Mouse (Mus musculus): ENCODE measurements around the gene Iqschfp. TPM values are rescaled to one million over a fixed set of nuclear protein-coding genes. Genes with fewer than 3 reads are reported as not detected.

The Iqschfp gene
- total RNA-seq, 2 experiments from 2014 or later = 11.6 to 12.9 TPM

- peak in 1 of 2 experiments; percentile 19 for DNase-seq (ENCODE audit: extremely low spot score in 1 of 2, low spot score in 1 of 2)
Measured at GRCm38 (mm10) chr3:68403783-68404217, 511.8 kb downstream of the Iqschfp start.

- DNase-seq (ENCODE audit: extremely low spot score in 1 of 2, low spot score in 1 of 2) = no peak
Measured at GRCm38 (mm10) chr3:68405724-68406123, 513.7 kb downstream of the Iqschfp start.

GRCm38 (mm10) chr3:68412262-68412661 lies 520.2 kb downstream of the Iqschfp start:
- DNase-seq (ENCODE audit: extremely low spot score in 1 of 2, low spot score in 1 of 2) = no peak

- no peak for DNase-seq (ENCODE audit: extremely low spot score in 1 of 2, low spot score in 1 of 2)
Measured at GRCm38 (mm10) chr3:68419792-68420191, 527.8 kb downstream of the Iqschfp start.

GRCm38 (mm10) chr3:68420927-68421326 lies 528.9 kb downstream of the Iqschfp start:
- no peak for DNase-seq (ENCODE audit: extremely low spot score in 1 of 2, low spot score in 1 of 2)

- DNase-seq (ENCODE audit: extremely low spot score in 1 of 2, low spot score in 1 of 2) = no peak
Measured at GRCm38 (mm10) chr3:68421849-68422248, 529.8 kb downstream of the Iqschfp start.

- no peak for DNase-seq (ENCODE audit: extremely low spot score in 1 of 2, low spot score in 1 of 2)
Measured at GRCm38 (mm10) chr3:68428081-68428480, 536.0 kb downstream of the Iqschfp start.

- no peak for DNase-seq (ENCODE audit: extremely low spot score in 1 of 2, low spot score in 1 of 2)
Measured at GRCm38 (mm10) chr3:68434435-68434834, 542.4 kb downstream of the Iqschfp start.

GRCm38 (mm10) chr3:68434897-68435296 lies 542.9 kb downstream of the Iqschfp start:
- no peak for DNase-seq (ENCODE audit: extremely low spot score in 1 of 2, low spot score in 1 of 2)

GRCm38 (mm10) chr3:68448480-68448879 lies 556.4 kb downstream of the Iqschfp start:
- no peak for DNase-seq (ENCODE audit: extremely low spot score in 1 of 2, low spot score in 1 of 2)

- no peak for DNase-seq (ENCODE audit: extremely low spot score in 1 of 2, low spot score in 1 of 2)
Measured at GRCm38 (mm10) chr3:68451634-68452033, 559.6 kb downstream of the Iqschfp start.

- DNase-seq (ENCODE audit: extremely low spot score in 1 of 2, low spot score in 1 of 2) = no peak
Measured at GRCm38 (mm10) chr3:68453266-68453665, 561.2 kb downstream of the Iqschfp start.

GRCm38 (mm10) chr3:68453719-68454455 lies 561.9 kb downstream of the Iqschfp start:
- no peak for DNase-seq (ENCODE audit: extremely low spot score in 1 of 2, low spot score in 1 of 2)

- DNase-seq (ENCODE audit: extremely low spot score in 1 of 2, low spot score in 1 of 2) = no peak
Measured at GRCm38 (mm10) chr3:68466643-68467042, 574.6 kb downstream of the Iqschfp start.

- DNase-seq (ENCODE audit: extremely low spot score in 1 of 2, low spot score in 1 of 2) = no peak
Measured at GRCm38 (mm10) chr3:68467941-68468687, 576.1 kb downstream of the Iqschfp start.

GRCm38 (mm10) chr3:68469643-68470042 lies 577.6 kb downstream of the Iqschfp start:
- no peak for DNase-seq (ENCODE audit: extremely low spot score in 1 of 2, low spot score in 1 of 2)

GRCm38 (mm10) chr3:68470061-68470460 lies 578.0 kb downstream of the Iqschfp start:
- no peak for DNase-seq (ENCODE audit: extremely low spot score in 1 of 2, low spot score in 1 of 2)

- no peak for DNase-seq (ENCODE audit: extremely low spot score in 1 of 2, low spot score in 1 of 2)
Measured at GRCm38 (mm10) chr3:68470622-68471021, 578.6 kb downstream of the Iqschfp start.

GRCm38 (mm10) chr3:68476336-68476735 lies 584.3 kb downstream of the Iqschfp start:
- no peak for DNase-seq (ENCODE audit: extremely low spot score in 1 of 2, low spot score in 1 of 2)

GRCm38 (mm10) chr3:68477478-68477877 lies 585.4 kb downstream of the Iqschfp start:
- DNase-seq (ENCODE audit: extremely low spot score in 1 of 2, low spot score in 1 of 2) = no peak

- DNase-seq (ENCODE audit: extremely low spot score in 1 of 2, low spot score in 1 of 2) = no peak
Measured at GRCm38 (mm10) chr3:68479266-68479665, 587.2 kb downstream of the Iqschfp start.

GRCm38 (mm10) chr3:68483517-68483916 lies 591.5 kb downstream of the Iqschfp start:
- DNase-seq (ENCODE audit: extremely low spot score in 1 of 2, low spot score in 1 of 2) = no peak
